Mouse (Mus musculus) mature B cell (primary cell): ENCODE data around the gene Ankrd23.

Experiments
- in situ Hi-C: fragments of 300-500 bp; cut with MboI; formaldehyde crosslinking; loops from 2 replicates; pipeline ENCODE4 v1.14.3; 2019

The Ankrd23 gene

GRCm38 (mm10) chr1:36563632-36564031 is 26.9 kb upstream of the Ankrd23 start:
- in situ Hi-C loops, result no loop called here

GRCm38 (mm10) chr1:36563197-36563596 is 26.5 kb upstream of the Ankrd23 start:
- in situ Hi-C loops, result no loop called here

- in situ Hi-C loops, result no loop called here
Measured at GRCm38 (mm10) chr1:36562388-36562787, 25.7 kb upstream of the Ankrd23 start.

- in situ Hi-C loops, result no loop called here
Measured at GRCm38 (mm10) chr1:36560903-36561302, 24.2 kb upstream of the Ankrd23 start.

GRCm38 (mm10) chr1:36559888-36560287 is 23.2 kb upstream of the Ankrd23 start:
- in situ Hi-C loops, result no loop called here

- in situ Hi-C loops, result no loop called here
Measured at GRCm38 (mm10) chr1:36559256-36559655, 22.6 kb upstream of the Ankrd23 start.

GRCm38 (mm10) chr1:36558031-36558993 is 21.6 kb upstream of the Ankrd23 start, which contains the start of gene Sema4c:
Gene Sema4c (minus strand): TSS chr1:36558349.
- in situ Hi-C loops, result no loop called here

GRCm38 (mm10) chr1:36557457-36558011 is 20.9 kb upstream of the Ankrd23 start:
- in situ Hi-C loops, result no loop called here

GRCm38 (mm10) chr1:36556553-36557456 is 20.1 kb upstream of the Ankrd23 start:
- in situ Hi-C loops, result no loop called here

GRCm38 (mm10) chr1:36555798-36556395 is 19.2 kb upstream of the Ankrd23 start:
- in situ Hi-C loops, result no loop called here

GRCm38 (mm10) chr1:36554633-36555399 is 18.1 kb upstream of the Ankrd23 start:
- in situ Hi-C loops, result no loop called here

GRCm38 (mm10) chr1:36552506-36552905 is 15.8 kb upstream of the Ankrd23 start:
- in situ Hi-C loops, result no loop called here

GRCm38 (mm10) chr1:36551904-36552303 is 15.2 kb upstream of the Ankrd23 start:
- in situ Hi-C loops, result no loop called here

- in situ Hi-C loops, result no loop called here
Measured at GRCm38 (mm10) chr1:36550075-36550863, 13.6 kb upstream of the Ankrd23 start.

GRCm38 (mm10) chr1:36549491-36549890 is 12.8 kb upstream of the Ankrd23 start:
- in situ Hi-C loops, result no loop called here

- in situ Hi-C loops, result no loop called here
Measured at GRCm38 (mm10) chr1:36548771-36549170, 12.1 kb upstream of the Ankrd23 start.

- in situ Hi-C loops, result no loop called here
Measured at GRCm38 (mm10) chr1:36547981-36548598, 11.4 kb upstream of the Ankrd23 start.

GRCm38 (mm10) chr1:36546888-36547471 is 10.3 kb upstream of the Ankrd23 start, which contains the start of gene Ankrd39:
Gene Ankrd39 (minus strand): TSS chr1:36547445.
- in situ Hi-C loops, result no loop called here
